Mouse (Mus musculus): ENCODE data around the gene Tubgcp2.

- no peak for TF ChIP-seq CTCF (IDR thresholded peaks at IDR 0.05; ENCODE audit: low read depth)
- TF ChIP-seq EP300 (IDR thresholded peaks at IDR 0.05; ENCODE audit: low read depth): no peak
Measured at GRCm38 (mm10) chr7:140011336-140011735, 25.1 kb downstream of the Tubgcp2 start.

All from liver, postnatal 0 days (tissue).